Mouse (Mus musculus) kidney, postnatal 25 days (tissue): ENCODE data around the gene Defb28.

Experiments
- DNase-seq, 2 experiments: peaks; one replicate each; pipeline ENCODE4 v3.0.0; 2021; ENCODE audit warnings: mixed read lengths in 2 of 2

Gene Defb28

GRCm38 (mm10) chr2:152569038-152569437 is 51.0 kb downstream of the Defb28 start, which contains the start of gene Gm17416:
Gm17416 (plus strand) TSS chr2:152569338.
- no peak for DNase-seq

- no peak for DNase-seq
These were observed 51.8 kb downstream of the Defb28 start for GRCm38 (mm10) chr2:152569881-152570280.

- DNase-seq = peak; percentile 50 to 53
These were observed 52.3 kb downstream of the Defb28 start for GRCm38 (mm10) chr2:152570313-152570712.
